Mouse (Mus musculus) midbrain, embryonic 14.5 days (tissue): ENCODE results near the gene Ube2o. TPM values are rescaled to one million over a fixed set of nuclear protein-coding genes. Genes with fewer than 3 reads are reported as not detected.

ENCODE experiments used
- ATAC-seq: fragments of 200-750 bp; cut with Nextera tagmentation; 2 replicates; pipeline ENCODE4 v1.8.0; 2017; ENCODE audit warnings: moderate number of reproducible peaks, moderate library complexity; ENCODE audit not compliant: low FRiP score, low TSS enrichment
- DNase-seq: peaks from one replicate; pipeline ENCODE4 v3.0.0-alpha.2; 2015
- H3K27ac ChIP-seq: fragments of 300-500 bp; sonication (generic); replicated peaks from 2 replicates; pipeline ENCODE4 v1.5.1; 2014; ENCODE audit warnings: mild to moderate bottlenecking, low read depth, low read length, moderate library complexity
- H3K27me3 ChIP-seq: fragments of 300-500 bp; sonication (generic); 2 replicates; pipeline ENCODE4 v1.6.1; 2014; ENCODE audit warnings: low read length, control low read depth, mixed read lengths; ENCODE audit not compliant: control insufficient read depth, insufficient read depth
- H3K36me3 ChIP-seq: fragments of 300-500 bp; sonication (generic); 2 replicates; pipeline ENCODE4 v1.6.1; 2014; ENCODE audit warnings: low read length, control low read depth; ENCODE audit not compliant: control insufficient read depth, insufficient read depth
- H3K4me1 ChIP-seq: fragments of 300-500 bp; sonication (generic); 2 replicates; pipeline ENCODE4 v1.6.1; 2014; ENCODE audit warnings: mild to moderate bottlenecking, antibody characterized with exemption, low read length, control low read depth; ENCODE audit not compliant: control insufficient read depth, insufficient read depth
- H3K4me2 ChIP-seq: fragments of 300-500 bp; sonication (generic); 2 replicates; pipeline ENCODE4 v1.6.1; 2014; ENCODE audit warnings: mild to moderate bottlenecking, low read length, moderate library complexity
- H3K4me3 ChIP-seq: fragments of 300-500 bp; sonication (generic); replicated peaks from 2 replicates; pipeline ENCODE4 v1.5.1; 2014; ENCODE audit warnings: low read depth, low read length
- H3K9ac ChIP-seq: fragments of 300-500 bp; sonication (generic); replicated peaks from 2 replicates; pipeline ENCODE4 v1.6.1; 2014; ENCODE audit warnings: mild to moderate bottlenecking, low read length, moderate library complexity
- H3K9me3 ChIP-seq: fragments of 300-500 bp; sonication (generic); 2 replicates; pipeline ENCODE4 v1.6.1; 2016; ENCODE audit warnings: low read length, control low read depth, mixed read lengths; ENCODE audit not compliant: control insufficient read depth
- WGBS: fragments of 180-500 bp; shearing (Covaris S2); extraction: QIAGEN DNeasy Blood & Tissue Kit; methylation state at CpG from one replicate; pipeline ENCODE4 v1.1.7; 2014; 5-methylcytosine and 5-hydroxymethylcytosine counted together
- polyA plus RNA-seq: library from polyadenylated mRNA; unstranded; fragments of >200 nt; fragmentation: Nextera tagmentation; extraction: Ambion mirVana; gene quantifications from 2 replicates; pipeline ENCODE4 v1.2.1, GENCODE M21; 2014

Gene Ube2o
- polyA plus RNA-seq, 1 experiment from 2014 or later, result 26.9 TPM

GRCm38 (mm10) chr11:116522886-116523698 is 58.2 kb downstream of the Ube2o start:
- WGBS, result 54% methylated on average over 16 of the region's 16 CpGs
- Histone ChIP-seq H3K4me2 (no peak overlapping the region), H3K9ac (no peak overlapping the region), H3K27me3 (no peaks in the 10 kb centered on the region), H3K27ac (no peak overlapping the region), H3K4me1 (0 out of 2 replicates have a peak, but pooled peaks cover 8% of the 10 kb centered on the region), H3K36me3 (no peaks in the 10 kb centered on the region), H3K4me3 (no peak overlapping the region), H3K9me3 (no peaks in the 10 kb centered on the region)
- no peak for DNase-seq
- no peak for ATAC-seq

- no peak for ATAC-seq
- Histone ChIP-seq H3K4me3 (no peak overlapping the region), H3K4me2 (no peak overlapping the region), H3K4me1 (0 out of 2 replicates have a peak, but pooled peaks cover 8% of the 10 kb centered on the region), H3K9ac (no peak overlapping the region), H3K36me3 (no peaks in the 10 kb centered on the region), H3K27ac (no peak overlapping the region), H3K9me3 (no peaks in the 10 kb centered on the region), H3K27me3 (no peaks in the 10 kb centered on the region)
- DNase-seq, result no peak
- WGBS, result 93% methylated on average over 3 of the region's 3 CpGs
These were observed 59.2 kb downstream of the Ube2o start for GRCm38 (mm10) chr11:116522046-116522445.

- Histone ChIP-seq H3K27me3 (no peaks in the 10 kb centered on the region), H3K36me3 (no peaks in the 10 kb centered on the region), H3K4me1 (0 out of 2 replicates have a peak, but pooled peaks cover 8% of the 10 kb centered on the region), H3K9me3 (no peaks in the 10 kb centered on the region), H3K27ac (no peak overlapping the region), H3K9ac (no peak overlapping the region), H3K4me2 (no peak overlapping the region), H3K4me3 (no peak overlapping the region)
- DNase-seq, result no peak
- ATAC-seq, result no peak
- WGBS, result 69% methylated on average over 3 of the region's 3 CpGs
These were observed 60.1 kb downstream of the Ube2o start for GRCm38 (mm10) chr11:116521143-116521542.

- Histone ChIP-seq H3K9me3 (no peaks in the 10 kb centered on the region), H3K4me1 (0 out of 2 replicates have a peak, but pooled peaks cover 6% of the 10 kb centered on the region)
- no peak for ATAC-seq
These were observed 62.8 kb downstream of the Ube2o start for GRCm38 (mm10) chr11:116518482-116518881.

GRCm38 (mm10) chr11:116515330-116516020 is 65.8 kb downstream of the Ube2o start:
- H3K9me3 ChIP-seq, result no peaks in the 10 kb centered on the region
- no peaks in the 10 kb centered on the region for H3K4me1 ChIP-seq
- no peak for ATAC-seq
- no peaks in the 10 kb centered on the region for H3K36me3 ChIP-seq
- WGBS, result 9% methylated on average over 24 of the region's 24 CpGs
- peak; percentile 56 for DNase-seq
- peak overlapping the region; percentile 42 for H3K4me2 ChIP-seq
- 0 out of 2 replicates have a peak overlapping the region, but pooled peaks have one; percentile 29 for H3K9ac ChIP-seq
- no peaks in the 10 kb centered on the region for H3K27me3 ChIP-seq
- H3K27ac ChIP-seq, result no peak overlapping the region
- no peak overlapping the region for H3K4me3 ChIP-seq

More at GRCm38 (mm10) chr11:116518482-116518881, 62.8 kb downstream of the Ube2o start:
- Histone ChIP-seq H3K4me3 (no peak overlapping the region), H3K9ac (no peak overlapping the region), H3K36me3 (no peaks in the 10 kb centered on the region), H3K27me3 (no peaks in the 10 kb centered on the region), H3K4me2 (no peak overlapping the region), H3K27ac (no peak overlapping the region)
- WGBS, result 87% methylated on average over 8 of the region's 8 CpGs
- DNase-seq, result no peak

- DNase-seq (no peak), ATAC-seq (no peak)
- H3K27ac ChIP-seq, result no peak overlapping the region
- H3K27me3 ChIP-seq, result no peaks in the 10 kb centered on the region
- H3K4me1 ChIP-seq, result no peaks in the 10 kb centered on the region
- H3K9ac ChIP-seq, result no peak overlapping the region
- H3K36me3 ChIP-seq, result no peaks in the 10 kb centered on the region
- H3K4me3 ChIP-seq, result no peak overlapping the region
- H3K4me2 ChIP-seq, result no peak overlapping the region
- H3K9me3 ChIP-seq, result no peaks in the 10 kb centered on the region
- 87% methylated on average over 4 of the region's 4 CpGs for WGBS
These were observed 67.7 kb downstream of the Ube2o start for GRCm38 (mm10) chr11:116513531-116514038.

GRCm38 (mm10) chr11:116512987-116513386 is 68.3 kb downstream of the Ube2o start:
- H3K4me3 ChIP-seq, result no peak overlapping the region
- DNase-seq, result no peak
- H3K27ac ChIP-seq, result no peak overlapping the region
- no peak overlapping the region for H3K4me2 ChIP-seq
- 84% methylated on average over 6 of the region's 6 CpGs for WGBS
- no peak for ATAC-seq
- no peaks in the 10 kb centered on the region for H3K36me3 ChIP-seq
- no peaks in the 10 kb centered on the region for H3K9me3 ChIP-seq
- H3K27me3 ChIP-seq, result no peaks in the 10 kb centered on the region
- no peak overlapping the region for H3K9ac ChIP-seq
- no peaks in the 10 kb centered on the region for H3K4me1 ChIP-seq

GRCm38 (mm10) chr11:116512154-116512553 is 69.1 kb downstream of the Ube2o start:
- Histone ChIP-seq H3K27ac (no peak overlapping the region), H3K9ac (no peak overlapping the region), H3K27me3 (no peaks in the 10 kb centered on the region), H3K4me2 (no peak overlapping the region), H3K9me3 (no peaks in the 10 kb centered on the region), H3K4me1 (no peaks in the 10 kb centered on the region), H3K36me3 (no peaks in the 10 kb centered on the region), H3K4me3 (no peak overlapping the region)
- ATAC-seq, result no peak
- 97% methylated on average over 7 of the region's 7 CpGs for WGBS
- no peak for DNase-seq
